Mouse (Mus musculus) intestine, embryonic 16.5 days (tissue): ENCODE results near the gene Bmp4. TPM values are rescaled to one million over a fixed set of nuclear protein-coding genes. Genes with fewer than 3 reads are reported as not detected.

Experiments
- ATAC-seq: fragments of 200-750 bp; cut with Nextera tagmentation; 2 replicates; pipeline ENCODE4 v1.8.0; 2017; ENCODE audit warnings: moderate TSS enrichment, moderate library complexity
- H3K27ac ChIP-seq: fragments of 300-500 bp; sonication (generic); 2 replicates; pipeline ENCODE4 v1.5.1; 2014; ENCODE audit warnings: mild to moderate bottlenecking, low read length
- H3K27me3 ChIP-seq: fragments of 300-500 bp; sonication (generic); replicated peaks from 2 replicates; pipeline ENCODE4 v1.6.1; 2014; ENCODE audit warnings: low read length, control low read depth, mixed read lengths; ENCODE audit not compliant: control insufficient read depth, insufficient read depth
- H3K36me3 ChIP-seq: fragments of 300-500 bp; sonication (generic); 2 replicates; pipeline ENCODE4 v1.6.1; 2014; ENCODE audit warnings: low read length, control low read depth; ENCODE audit not compliant: control insufficient read depth, insufficient read depth
- H3K4me1 ChIP-seq: fragments of 300-500 bp; sonication (generic); 2 replicates; pipeline ENCODE4 v1.6.1; 2014; ENCODE audit warnings: low read length, control low read depth, mixed read lengths; ENCODE audit not compliant: control insufficient read depth, insufficient read depth
- H3K4me2 ChIP-seq: fragments of 300-500 bp; sonication (generic); 2 replicates; pipeline ENCODE4 v1.6.1; 2014; ENCODE audit warnings: low read depth, low read length, control low read depth
- H3K4me3 ChIP-seq: fragments of 300-500 bp; sonication (generic); 2 replicates; pipeline ENCODE4 v1.5.1; 2014; ENCODE audit warnings: mild to moderate bottlenecking, low read length
- H3K9ac ChIP-seq: fragments of 300-500 bp; sonication (generic); 2 replicates; pipeline ENCODE4 v1.6.1; 2014; ENCODE audit warnings: low read depth, low read length
- H3K9me3 ChIP-seq: fragments of 300-500 bp; sonication (generic); 2 replicates; pipeline ENCODE4 v1.6.1; 2016; ENCODE audit warnings: low read length, control low read depth; ENCODE audit not compliant: control insufficient read depth
- WGBS: fragments of 180-500 bp; shearing (Covaris S2); extraction: QIAGEN DNeasy Blood & Tissue Kit; methylation state at CpG from one replicate; pipeline ENCODE4 v1.1.7; 2014; 5-methylcytosine and 5-hydroxymethylcytosine counted together
- polyA plus RNA-seq: library from polyadenylated mRNA; unstranded; fragments of >200 nt; fragmentation: Nextera tagmentation; extraction: Ambion mirVana; gene quantifications from 2 replicates; pipeline ENCODE4 v1.2.1, GENCODE M21; 2015

Bmp4 gene
- polyA plus RNA-seq, 1 experiment from 2014 or later = 75.2 TPM

DNA sequence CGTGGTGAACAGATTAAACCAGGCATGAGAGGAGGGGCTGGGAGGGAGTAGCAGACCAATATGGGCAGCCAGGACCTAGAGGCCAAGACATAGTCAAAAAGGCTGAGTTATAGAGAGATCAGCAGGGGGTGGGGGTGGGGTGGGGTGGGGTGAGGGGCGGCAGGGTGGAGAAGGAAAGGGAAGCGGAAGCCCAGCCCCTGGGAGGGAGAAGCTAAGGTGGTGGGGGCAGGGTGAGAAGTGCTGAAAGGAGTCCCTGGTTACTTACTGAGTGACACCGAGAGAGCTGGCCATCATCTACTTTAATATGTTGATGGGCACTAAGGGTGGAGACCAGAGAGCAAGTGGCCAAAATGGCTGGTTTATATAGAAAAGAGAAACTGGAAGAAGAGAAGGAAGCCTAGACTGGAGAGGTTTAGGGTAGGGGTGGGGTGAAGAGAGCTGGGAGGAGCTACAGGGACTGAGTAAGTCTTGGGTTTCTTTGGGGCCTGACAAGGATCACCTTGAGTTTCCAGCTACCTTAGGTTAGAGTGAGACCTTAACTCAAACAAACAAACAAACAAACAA is 20.2 kb upstream of the Bmp4 start:
- H3K27me3 ChIP-seq = 0 out of 2 replicates have a peak, but pooled peaks cover 8% of the 10 kb centered on the region
- H3K4me2 ChIP-seq = no peak overlapping the region
- H3K4me3 ChIP-seq = no peak overlapping the region
- no peak overlapping the region for H3K27ac ChIP-seq
- H3K36me3 ChIP-seq = no peaks in the 10 kb centered on the region
- ATAC-seq = no peak
- H3K9ac ChIP-seq = no peak overlapping the region
- WGBS = 61% methylated on average over 4 of the region's 4 CpGs
- H3K9me3 ChIP-seq = peaks cover 4% of the 10 kb centered on the region; the same call in 1 of the 2 replicates
- no peaks in the 10 kb centered on the region for H3K4me1 ChIP-seq

DNA sequence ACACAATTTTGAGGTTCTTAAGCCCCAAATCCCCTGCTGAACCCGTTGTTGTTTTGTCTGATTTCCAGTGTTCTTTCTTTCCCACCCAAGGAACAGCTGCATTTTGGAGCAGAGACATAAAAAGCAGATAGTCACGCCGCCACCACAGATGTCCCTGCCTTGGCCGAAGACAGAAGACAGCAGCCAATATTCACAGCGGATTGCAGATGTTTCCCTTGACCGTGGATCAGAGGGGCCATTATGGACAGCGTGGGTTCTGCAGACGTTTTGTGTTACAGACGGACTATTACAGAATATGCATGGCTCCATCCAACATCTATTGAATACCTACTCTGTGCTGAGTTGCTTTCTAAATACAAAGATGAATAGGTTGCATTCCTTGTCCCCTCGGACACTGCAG is 18.5 kb upstream of the Bmp4 start:
- H3K4me3 ChIP-seq = no peak overlapping the region
- no peak overlapping the region for H3K4me2 ChIP-seq
- 71% methylated on average over 10 of the region's 10 CpGs for WGBS
- 0 out of 2 replicates have a peak, but pooled peaks cover 5% of the 10 kb centered on the region for H3K27me3 ChIP-seq
- no peaks in the 10 kb centered on the region for H3K4me1 ChIP-seq
- ATAC-seq = no peak
- H3K36me3 ChIP-seq = no peaks in the 10 kb centered on the region
- no peak overlapping the region for H3K9ac ChIP-seq
- H3K9me3 ChIP-seq = no peaks in the 10 kb centered on the region
- no peak overlapping the region for H3K27ac ChIP-seq

DNA sequence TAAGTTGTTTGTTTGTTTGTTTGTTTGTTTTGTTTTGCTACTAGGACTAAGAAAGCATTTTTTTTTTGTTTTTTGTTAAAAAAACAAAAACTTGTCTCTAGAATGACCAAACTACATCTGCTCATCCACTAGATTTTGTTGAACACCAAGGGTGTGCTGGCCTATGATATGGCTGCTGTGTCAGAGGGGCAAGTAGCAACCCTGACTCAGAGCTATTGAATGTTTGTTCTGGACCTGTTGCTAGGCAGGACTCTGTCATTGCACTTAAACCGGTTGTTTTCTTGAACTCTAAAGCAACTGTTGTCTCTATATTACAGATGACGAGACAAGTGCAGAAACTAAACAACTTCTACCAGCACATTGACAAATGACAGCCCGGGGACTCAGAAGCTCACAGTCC is 17.9 kb upstream of the Bmp4 start:
- no peak overlapping the region for H3K9ac ChIP-seq
- WGBS = 63% methylated on average over 3 of the region's 3 CpGs

DNA sequence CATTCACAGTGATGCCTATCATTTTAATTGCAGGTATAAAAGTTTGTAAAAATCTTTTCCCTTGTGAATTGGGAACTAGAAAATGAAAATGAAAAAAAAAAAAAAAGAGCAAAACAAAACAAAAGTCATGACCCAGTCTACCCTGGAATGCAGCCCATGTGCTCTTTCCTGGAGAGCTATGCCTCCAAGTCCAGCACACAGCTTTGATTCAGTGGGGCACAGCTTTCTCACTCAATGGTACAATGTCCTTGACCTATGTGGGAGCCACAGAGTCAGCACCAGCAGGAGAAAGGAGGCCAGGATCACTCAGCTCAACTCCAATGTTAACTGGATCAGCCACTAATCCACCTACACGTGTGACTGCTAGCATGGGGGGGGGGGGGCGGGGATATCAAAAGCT is 9.5 kb upstream of the Bmp4 start:
- ATAC-seq = no peak
- 68% methylated on average over 2 of the region's 2 CpGs for WGBS
- Histone ChIP-seq H3K4me2 (no peak overlapping the region), H3K9me3 (no peaks in the 10 kb centered on the region), H3K4me3 (no peak overlapping the region), H3K36me3 (no peaks in the 10 kb centered on the region), H3K9ac (no peak overlapping the region), H3K27me3 (peaks cover 20% of the 10 kb centered on the region; the same call in 1 of the 2 replicates), H3K4me1 (peaks cover 6% of the 10 kb centered on the region; the same call in 1 of the 2 replicates), H3K27ac (no peak overlapping the region)

More for the DNA sequence above, 17.9 kb upstream of the Bmp4 start:
- H3K4me1 ChIP-seq = no peaks in the 10 kb centered on the region
- no peak for ATAC-seq
- no peaks in the 10 kb centered on the region for H3K36me3 ChIP-seq
- no peak overlapping the region for H3K27ac ChIP-seq
- H3K27me3 ChIP-seq = 0 out of 2 replicates have a peak, but pooled peaks cover 4% of the 10 kb centered on the region
- no peak overlapping the region for H3K4me3 ChIP-seq
- no peaks in the 10 kb centered on the region for H3K9me3 ChIP-seq
- no peak overlapping the region for H3K4me2 ChIP-seq

DNA sequence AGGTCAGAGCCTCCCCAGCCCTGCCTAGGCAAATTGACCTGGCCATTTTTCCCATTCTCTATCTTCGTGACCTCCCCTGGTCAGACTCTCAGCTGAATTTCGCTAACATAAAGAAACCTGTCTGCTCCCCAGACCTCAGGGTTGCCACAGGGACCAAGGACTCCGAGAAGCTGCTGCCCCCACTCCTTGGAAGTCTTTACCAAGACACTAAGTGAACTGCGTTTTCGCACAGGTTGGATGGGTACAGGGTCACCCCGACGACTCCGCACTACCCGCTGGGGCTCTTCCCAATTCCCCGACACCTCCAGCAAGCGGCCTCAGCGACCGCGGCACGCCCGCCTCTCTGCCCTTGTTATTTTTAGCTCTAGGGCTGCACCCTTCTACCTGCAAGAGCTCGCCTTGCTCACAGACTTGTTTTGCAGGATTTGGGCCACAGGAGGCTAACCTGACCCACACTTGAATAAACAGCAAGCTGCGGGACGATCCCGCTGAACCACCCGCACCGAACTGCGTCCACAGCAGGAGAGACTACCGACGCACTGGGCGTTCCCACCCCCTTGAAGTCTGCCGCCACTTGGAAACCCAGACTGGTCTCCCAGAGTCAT is 7.7 kb upstream of the Bmp4 start:
- no peaks in the 10 kb centered on the region for H3K9me3 ChIP-seq
- ATAC-seq = peak; percentile 18
- H3K36me3 ChIP-seq = no peaks in the 10 kb centered on the region
- H3K27ac ChIP-seq = no peak overlapping the region
- H3K4me2 ChIP-seq = peak overlapping the region; percentile 50
- H3K27me3 ChIP-seq = peaks cover 20% of the 10 kb centered on the region; the same call in 1 of the 2 replicates
- H3K9ac ChIP-seq = 0 out of 2 replicates have a peak overlapping the region, but pooled peaks have one; percentile 8
- 11% methylated on average over 27 of the region's 27 CpGs for WGBS
- H3K4me3 ChIP-seq = peak overlapping the region; percentile 35
- peaks cover 6% of the 10 kb centered on the region; the same call in 1 of the 2 replicates for H3K4me1 ChIP-seq

DNA sequence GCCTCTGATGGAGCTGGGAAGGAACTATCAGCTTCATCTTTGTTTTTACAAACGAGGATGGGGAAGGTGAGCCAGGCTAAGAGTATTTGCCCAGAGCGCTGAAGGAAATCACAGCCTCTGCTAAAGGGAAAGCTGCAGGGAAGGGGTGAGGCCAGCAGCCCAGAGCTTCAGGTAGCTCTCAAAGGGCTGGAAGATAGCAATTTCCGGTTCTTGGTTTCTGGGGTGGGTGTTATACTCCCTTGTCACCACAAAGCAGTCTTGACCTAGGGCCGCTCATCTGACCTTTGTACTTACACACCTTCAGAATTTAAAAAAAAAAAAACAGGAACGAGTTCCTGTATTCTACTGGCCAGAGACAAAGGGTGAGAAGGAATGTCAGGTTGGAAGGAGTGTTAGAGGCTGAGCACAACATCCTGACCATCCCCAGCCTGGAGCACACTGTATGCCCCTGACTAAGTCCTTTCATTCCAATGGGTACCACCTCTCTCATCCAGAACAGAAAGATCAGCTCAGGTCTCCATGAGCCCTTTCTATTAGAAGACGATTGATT is 1.2 kb upstream of the Bmp4 start:
- Histone ChIP-seq H3K9ac (no peak overlapping the region), H3K27me3 (peaks cover 23% of the 10 kb centered on the region), H3K4me3 (no peak overlapping the region), H3K4me1 (peaks cover 3% of the 10 kb centered on the region; the same call in 1 of the 2 replicates), H3K4me2 (no peak overlapping the region), H3K36me3 (no peaks in the 10 kb centered on the region), H3K27ac (no peak overlapping the region), H3K9me3 (no peaks in the 10 kb centered on the region)
- 46% methylated on average over 6 of the region's 6 CpGs for WGBS
- ATAC-seq = no peak

DNA sequence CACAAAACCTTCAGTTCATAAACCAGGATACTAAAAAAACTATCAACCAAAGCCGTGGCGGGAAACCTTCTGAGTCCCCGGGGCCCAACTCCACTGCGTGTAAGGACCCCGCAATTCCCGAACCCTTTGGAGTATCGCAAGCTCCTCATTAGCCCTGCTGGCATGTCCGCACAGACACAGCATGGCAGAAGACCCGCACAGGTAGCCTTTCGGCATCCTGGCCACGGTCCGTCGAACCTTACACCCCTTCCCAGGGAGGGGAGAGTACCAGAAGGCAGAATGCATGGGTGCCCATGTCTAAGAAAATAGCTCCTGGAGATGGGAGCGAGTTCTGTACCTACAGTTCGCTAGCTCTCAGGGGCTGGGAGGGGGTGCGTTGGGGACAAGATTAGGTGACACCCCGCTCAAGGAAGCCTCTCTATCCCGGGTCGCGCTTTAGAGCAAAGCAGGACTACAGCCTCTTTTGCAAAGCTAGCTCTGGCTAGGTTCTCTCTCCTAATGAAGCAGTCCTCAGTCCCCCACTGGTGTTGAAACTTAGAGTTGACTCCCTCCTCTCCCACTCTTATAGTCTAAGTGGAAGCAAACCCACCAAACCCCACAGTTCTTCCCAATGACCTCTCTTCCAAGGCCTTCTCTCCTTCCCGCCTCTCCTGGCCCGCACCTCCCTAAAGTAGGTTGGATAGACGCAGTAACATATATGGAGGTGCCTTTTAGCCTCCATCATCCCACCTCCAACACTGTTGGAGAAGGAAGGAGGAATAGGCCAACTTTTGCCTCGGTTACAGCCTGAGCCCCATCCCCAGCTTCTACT is 826 bp downstream of the Bmp4 start:
- Histone ChIP-seq H3K4me3 (peak overlapping the region; percentile 66), H3K4me2 (peak overlapping the region; percentile 45), H3K27ac (peak overlapping the region; percentile 55), H3K9me3 (no peaks in the 10 kb centered on the region), H3K27me3 (peaks cover 21% of the 10 kb centered on the region), H3K4me1 (peaks cover 8% of the 10 kb centered on the region; the same call in 1 of the 2 replicates), H3K9ac (peak overlapping the region; percentile 69), H3K36me3 (no peaks in the 10 kb centered on the region)
- 5% methylated on average over 24 of the region's 24 CpGs for WGBS
- ATAC-seq = no peak

DNA sequence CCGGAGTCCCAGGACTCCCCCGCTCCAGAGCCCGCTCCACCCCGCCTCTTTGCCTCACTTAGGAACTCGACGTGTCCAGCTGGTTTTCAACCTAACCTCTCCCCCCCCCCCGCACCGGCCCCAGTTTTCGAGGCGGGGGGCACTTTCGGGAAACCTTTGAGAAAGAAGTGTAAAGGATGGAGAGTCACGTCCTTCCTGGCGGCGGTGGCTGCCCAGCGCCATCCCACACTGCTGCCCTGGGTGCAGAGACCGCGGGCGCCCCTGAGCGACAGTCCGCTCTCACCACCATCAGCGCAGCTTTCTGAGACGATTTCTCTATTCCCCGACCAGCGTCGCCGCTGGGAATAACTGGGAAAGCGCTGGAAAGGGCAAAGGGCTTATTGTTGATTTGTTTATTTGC is 1.8 kb downstream of the Bmp4 start:
- Histone ChIP-seq H3K27me3 (peaks cover 28% of the 10 kb centered on the region), H3K4me1 (peaks cover 11% of the 10 kb centered on the region; the same call in 1 of the 2 replicates), H3K4me2 (peak overlapping the region; percentile 88), H3K9ac (peak overlapping the region; percentile 69), H3K9me3 (no peaks in the 10 kb centered on the region), H3K4me3 (peak overlapping the region; percentile 66), H3K27ac (peak overlapping the region; percentile 90), H3K36me3 (no peaks in the 10 kb centered on the region)
- WGBS = under 1% methylated on average over 27 of the region's 27 CpGs
- ATAC-seq = no peak
